Mouse (Mus musculus) heart, embryonic 14.5 days (tissue): ENCODE data around the gene Zfp385b. TPM values are rescaled to one million over a fixed set of nuclear protein-coding genes. Genes with fewer than 3 reads are reported as not detected.

Experiments
- ATAC-seq: fragments of 200-750 bp; cut with Nextera tagmentation; 2 replicates; pipeline ENCODE4 v1.8.0; 2017; ENCODE audit warnings: low read depth, moderate TSS enrichment; ENCODE audit not compliant: insufficient number of reproducible peaks, insufficient read depth, low FRiP score
- H3K27ac ChIP-seq, 2 experiments: fragments of 200-500 bp in 1 of 2; fragments of 300-500 bp in 1 of 2; sonication (generic) in 1 of 2; replicated peaks in 1 of 2; 2 replicates each; pipeline ENCODE4 v1.5.1; 2012 to 2014; ENCODE audit warnings: low read depth in 2 of 2, low read length in 2 of 2, control low read depth in 1 of 2, mild to moderate bottlenecking in 1 of 2, mixed read lengths in 1 of 2; ENCODE audit not compliant: control insufficient read depth in 1 of 2, insufficient read depth in 1 of 2
- H3K27me3 ChIP-seq: fragments of 300-500 bp; sonication (generic); 2 replicates; pipeline ENCODE4 v1.6.1; 2014; ENCODE audit warnings: mild to moderate bottlenecking, low read length, control low read depth; ENCODE audit not compliant: control insufficient read depth, insufficient read depth
- H3K36me3 ChIP-seq: fragments of 300-500 bp; sonication (generic); 2 replicates; pipeline ENCODE4 v1.6.1; 2014; ENCODE audit warnings: mild to moderate bottlenecking, control low read depth, low read length, mixed read lengths; ENCODE audit not compliant: control insufficient read depth, insufficient read depth
- H3K4me1 ChIP-seq, 2 experiments: fragments of 200-500 bp in 1 of 2; fragments of 300-500 bp in 1 of 2; sonication (generic) in 1 of 2; 2 replicates each; pipeline ENCODE4 v1.6.1; 2012 to 2014; ENCODE audit warnings: low read length in 2 of 2, control low read depth in 1 of 2, mixed read lengths in 1 of 2; ENCODE audit not compliant: control insufficient read depth in 2 of 2, insufficient read depth in 2 of 2
- H3K4me2 ChIP-seq: fragments of 300-500 bp; sonication (generic); 2 replicates; pipeline ENCODE4 v1.6.1; 2014; ENCODE audit warnings: mild to moderate bottlenecking, low read length
- H3K4me3 ChIP-seq, 2 experiments: fragments of 200-500 bp in 1 of 2; fragments of 300-500 bp in 1 of 2; sonication (generic) in 1 of 2; 2 replicates each; pipeline ENCODE4 v1.5.1; 2012 to 2014; ENCODE audit warnings: low read length in 2 of 2, mild to moderate bottlenecking in 2 of 2, control low read depth in 1 of 2, low read depth in 1 of 2, moderate library complexity in 1 of 2; ENCODE audit not compliant: control insufficient read depth in 1 of 2, insufficient read depth in 1 of 2
- H3K9ac ChIP-seq: fragments of 300-500 bp; sonication (generic); 2 replicates; pipeline ENCODE4 v1.6.1; 2014; ENCODE audit warnings: mild to moderate bottlenecking, low read length
- H3K9me3 ChIP-seq: fragments of 300-500 bp; sonication (generic); 2 replicates; pipeline ENCODE4 v1.6.1; 2016; ENCODE audit warnings: low read length, control low read depth; ENCODE audit not compliant: control insufficient read depth
- WGBS: fragments of 180-500 bp; shearing (Covaris S2); extraction: QIAGEN DNeasy Blood & Tissue Kit; methylation state at CpG from one replicate; pipeline ENCODE4 v1.1.7; 2014; 5-methylcytosine and 5-hydroxymethylcytosine counted together
- polyA plus RNA-seq: library from polyadenylated mRNA; unstranded; fragments of >200 nt; fragmentation: Nextera tagmentation; extraction: Ambion mirVana; gene quantifications from 2 replicates; pipeline ENCODE4 v1.2.1, GENCODE M21; 2014

The Zfp385b gene
- polyA plus RNA-seq, 1 experiment from 2014 or later, result 3.0 TPM

- peaks cover 18 to 24% of the 10 kb centered on the region in 2 experiments for H3K4me1 ChIP-seq
- H3K27me3 ChIP-seq, result no peaks in the 10 kb centered on the region
- H3K27ac ChIP-seq, result peak overlapping the region; percentile 47 to 68; a peak in 2 of 4 replicates
- no peak overlapping the region for H3K4me2 ChIP-seq
- 46% methylated on average over 7 of the region's 7 CpGs for WGBS
- no peak overlapping the region for H3K4me3 ChIP-seq
- no peaks in the 10 kb centered on the region for H3K9me3 ChIP-seq
- ATAC-seq, result no peak
- no peak overlapping the region for H3K9ac ChIP-seq
- no peaks in the 10 kb centered on the region for H3K36me3 ChIP-seq
Observed at GRCm38 (mm10) chr2:77528079-77528752, 291.2 kb downstream of the Zfp385b start.

- 34% methylated on average over 6 of the region's 6 CpGs for WGBS
- Histone ChIP-seq H3K36me3 (no peaks in the 10 kb centered on the region), H3K27ac (peak overlapping the region; percentile 47 to 68; a peak in 2 of 4 replicates), H3K9ac (no peak overlapping the region), H3K4me1 (peaks cover 17 to 24% of the 10 kb centered on the region in 2 experiments), H3K4me2 (no peak overlapping the region), H3K27me3 (no peaks in the 10 kb centered on the region), H3K4me3 (no peak overlapping the region), H3K9me3 (no peaks in the 10 kb centered on the region)
- no peak for ATAC-seq
Observed at GRCm38 (mm10) chr2:77527616-77528015, 291.8 kb downstream of the Zfp385b start.

- Histone ChIP-seq H3K9ac (no peak overlapping the region), H3K27ac (peak overlapping the region; percentile 10; a peak in 1 of 4 replicates), H3K4me1 (peaks cover 17 to 24% of the 10 kb centered on the region in 2 experiments), H3K27me3 (no peaks in the 10 kb centered on the region), H3K4me2 (peak overlapping the region; percentile 8; the same call in 1 of the 2 replicates), H3K9me3 (no peaks in the 10 kb centered on the region), H3K36me3 (no peaks in the 10 kb centered on the region), H3K4me3 (no peak overlapping the region)
- peak; percentile 54; the same call in 1 of the 2 replicates for ATAC-seq
- WGBS, result 15% methylated on average over 4 of the region's 4 CpGs
Observed at GRCm38 (mm10) chr2:77526803-77527202, 292.6 kb downstream of the Zfp385b start.

GRCm38 (mm10) chr2:77526301-77526700 is 293.1 kb downstream of the Zfp385b start:
- H3K4me2 ChIP-seq, result no peak overlapping the region
- no peak overlapping the region for H3K4me3 ChIP-seq
- H3K9ac ChIP-seq, result no peak overlapping the region
- peaks cover 17 to 24% of the 10 kb centered on the region in 2 experiments for H3K4me1 ChIP-seq
- peak overlapping the region; percentile 10; a peak in 1 of 4 replicates for H3K27ac ChIP-seq
- ATAC-seq, result no peak
- no peaks in the 10 kb centered on the region for H3K9me3 ChIP-seq
- H3K36me3 ChIP-seq, result no peaks in the 10 kb centered on the region
- WGBS, result 23% methylated on average over 5 of the region's 5 CpGs
- H3K27me3 ChIP-seq, result no peaks in the 10 kb centered on the region

GRCm38 (mm10) chr2:77522223-77522622 is 297.2 kb downstream of the Zfp385b start:
- Histone ChIP-seq H3K9me3 (no peaks in the 10 kb centered on the region), H3K4me2 (no peak overlapping the region), H3K4me3 (no peak overlapping the region), H3K36me3 (no peaks in the 10 kb centered on the region), H3K4me1 (peaks cover 6 to 14% of the 10 kb centered on the region in 2 experiments), H3K9ac (no peak overlapping the region), H3K27ac (no peak overlapping the region), H3K27me3 (no peaks in the 10 kb centered on the region)
- 30% methylated on average over 4 of the region's 4 CpGs for WGBS
- ATAC-seq, result no peak

- H3K36me3 ChIP-seq, result no peaks in the 10 kb centered on the region
- H3K4me1 ChIP-seq, result peaks cover 3 to 5% of the 10 kb centered on the region in 2 experiments; a peak in 2 of 4 replicates
- peak overlapping the region; percentile 47 to 56 for H3K4me3 ChIP-seq
- peak overlapping the region; percentile 81 for H3K4me2 ChIP-seq
- WGBS, result 0% methylated on average over 14 of the region's 14 CpGs
- no peak for ATAC-seq
- no peaks in the 10 kb centered on the region for H3K9me3 ChIP-seq
- H3K9ac ChIP-seq, result peak overlapping the region; percentile 22
- peak overlapping the region; percentile 15 to 45; a peak in 1 of 4 replicates for H3K27ac ChIP-seq
- H3K27me3 ChIP-seq, result no peaks in the 10 kb centered on the region
Observed at GRCm38 (mm10) chr2:77519341-77519740, 300.1 kb downstream of the Zfp385b start.

- peak overlapping the region; percentile 47 to 56 for H3K4me3 ChIP-seq
- H3K27ac ChIP-seq, result no peak overlapping the region
- no peaks in the 10 kb centered on the region for H3K9me3 ChIP-seq
- H3K27me3 ChIP-seq, result no peaks in the 10 kb centered on the region
- 7% methylated on average over 8 of the region's 8 CpGs for WGBS
- peak overlapping the region; percentile 22 for H3K9ac ChIP-seq
- no peak for ATAC-seq
- H3K4me2 ChIP-seq, result peak overlapping the region; percentile 81
- H3K36me3 ChIP-seq, result no peaks in the 10 kb centered on the region
- H3K4me1 ChIP-seq, result peaks cover 3 to 7% of the 10 kb centered on the region in 2 experiments; a peak in 2 of 4 replicates
Observed at GRCm38 (mm10) chr2:77518693-77519092, 300.7 kb downstream of the Zfp385b start.
